Mouse (Mus musculus) MEL (cell line): ENCODE results near the gene Gm14443. TPM values are rescaled to one million over a fixed set of nuclear protein-coding genes. Genes with fewer than 3 reads are reported as not detected.
"Not testable (repeated sequence)": the region's sequence is repeated elsewhere in the genome, so short reads cannot be mapped to it uniquely, and the experiment has no call there.

Experiments used
- DNase-seq: peaks from one replicate; pipeline ENCODE4 v3.0.0; 2011; ENCODE audit warnings: low read depth, low spot score
- H3K27ac ChIP-seq: 2 replicates; pipeline ENCODE4 v1.5.1; 2012; ENCODE audit warnings: low read depth, mild to moderate bottlenecking, control low read depth, low read length, moderate library complexity; ENCODE audit not compliant: control insufficient read depth
- H3K27me3 ChIP-seq, 2 experiments: fragments of 150-350 bp in 1 of 2; sonication (generic) in 1 of 2; 2 replicates each; pipeline ENCODE4 v1.6.1; 2012; ENCODE audit warnings: low read length in 2 of 2, mild to moderate bottlenecking in 2 of 2, improper control_type of control experiment in 1 of 2, moderate library complexity in 1 of 2; ENCODE audit not compliant: insufficient read depth in 2 of 2, control insufficient read depth in 1 of 2
- H3K36me3 ChIP-seq, 2 experiments: 2 replicates each; pipeline ENCODE4 v1.6.1; 2012 to 2014; ENCODE audit warnings: low read length in 2 of 2, improper control_type of control experiment in 1 of 2, inconsistent platforms in 1 of 2, mild to moderate bottlenecking in 1 of 2; ENCODE audit not compliant: insufficient read depth in 2 of 2, control insufficient read depth in 1 of 2
- H3K4me1 ChIP-seq, 2 experiments: fragments of 150-350 bp in 1 of 2; sonication (generic) in 1 of 2; 2 replicates each; pipeline ENCODE4 v1.6.1; 2012; ENCODE audit warnings: low read length in 2 of 2, improper control_type of control experiment in 1 of 2, mild to moderate bottlenecking in 1 of 2; ENCODE audit not compliant: insufficient read depth in 2 of 2, control insufficient read depth in 1 of 2
- H3K4me3 ChIP-seq, 2 experiments: fragments of 150-350 bp in 1 of 2; sonication (generic) in 1 of 2; 2 replicates each; pipeline ENCODE4 v1.5.1; 2012; ENCODE audit warnings: low read depth in 2 of 2, low read length in 2 of 2, mild to moderate bottlenecking in 2 of 2, moderate library complexity in 2 of 2, control low read depth in 1 of 2, improper control_type of control experiment in 1 of 2; ENCODE audit not compliant: control insufficient read depth in 1 of 2, insufficient read depth in 1 of 2
- H3K79me2 ChIP-seq: 2 replicates; pipeline ENCODE4 v1.6.1; 2012; ENCODE audit warnings: mild to moderate bottlenecking, low read length, moderate library complexity; ENCODE audit not compliant: control insufficient read depth, poor library complexity, insufficient read depth
- H3K9ac ChIP-seq: 2 replicates; pipeline ENCODE4 v1.6.1; 2012; ENCODE audit warnings: low read depth, mild to moderate bottlenecking, control low read depth, low read length, moderate library complexity; ENCODE audit not compliant: control insufficient read depth, poor library complexity, severe bottlenecking
- H3K9me3 ChIP-seq: fragments of 150-350 bp; sonication (generic); replicated peaks from 2 replicates; pipeline ENCODE4 v1.6.1; 2012; ENCODE audit warnings: mild to moderate bottlenecking, low read length, improper control_type of control experiment, moderate library complexity; ENCODE audit not compliant: insufficient read depth
- CTCF ChIP-seq, 3 experiments: IDR thresholded peaks in 2 of 3; conservative IDR thresholded peaks in 1 of 3; 2 replicates each; pipeline ENCODE4 v1.5.1; 2011 to 2012; ENCODE audit warnings: low read length in 3 of 3, low read depth in 2 of 3, mild to moderate bottlenecking in 2 of 3, improper control_type of control experiment in 1 of 3, inconsistent platforms in 1 of 3, mixed read lengths in 1 of 3, moderate library complexity in 1 of 3; ENCODE audit not compliant: control insufficient read depth in 1 of 3, insufficient read depth in 1 of 3, poor library complexity in 1 of 3, severe bottlenecking in 1 of 3
- E2F4 ChIP-seq: IDR thresholded peaks from 2 replicates; pipeline ENCODE4 v1.6.1; 2011; ENCODE audit warnings: low read depth, low read length, improper control_type of control experiment, borderline replicate concordance
- ELF1 ChIP-seq: IDR thresholded peaks from 2 replicates; pipeline ENCODE4 v1.6.1; 2014; ENCODE audit warnings: low read depth, mild to moderate bottlenecking, inconsistent platforms, low read length, improper control_type of control experiment, moderate library complexity
- GATA1 ChIP-seq: IDR thresholded peaks from 2 replicates; pipeline ENCODE4 v1.6.1; 2011; ENCODE audit warnings: low read depth, low read length, improper control_type of control experiment
- JUND ChIP-seq: IDR thresholded peaks from 2 replicates; pipeline ENCODE4 v1.6.1; 2011; ENCODE audit warnings: low read depth, mild to moderate bottlenecking, improper control_type of control experiment, low read length
- KAT2A ChIP-seq: conservative IDR thresholded peaks from 2 replicates; pipeline ENCODE4 v1.6.1; 2012; ENCODE audit warnings: low read depth, low read length, improper control_type of control experiment, inconsistent platforms
- MYC ChIP-seq: IDR thresholded peaks from 2 replicates; pipeline ENCODE4 v1.6.1; 2011; ENCODE audit warnings: low read depth, mild to moderate bottlenecking, low read length, improper control_type of control experiment, moderate library complexity
- NELFE ChIP-seq: IDR thresholded peaks from 2 replicates; pipeline ENCODE4 v1.6.1; 2011; ENCODE audit warnings: low read depth, low read length, improper control_type of control experiment
- POLR2A ChIP-seq, 2 experiments: IDR thresholded peaks; 2 replicates each; pipeline ENCODE4 v1.6.1; 2011 to 2012; ENCODE audit warnings: low read length in 2 of 2, mild to moderate bottlenecking in 2 of 2, control low read depth in 1 of 2, improper control_type of control experiment in 1 of 2, low read depth in 1 of 2, moderate library complexity in 1 of 2; ENCODE audit not compliant: control insufficient read depth in 1 of 2, insufficient read depth in 1 of 2, poor library complexity in 1 of 2
- POLR2AphosphoS2 ChIP-seq: IDR thresholded peaks from 2 replicates; pipeline ENCODE4 v1.6.1; 2011; ENCODE audit warnings: low read length, improper control_type of control experiment
- POLR2AphosphoS5 ChIP-seq: IDR thresholded peaks from 2 replicates; pipeline ENCODE4 v1.6.1; 2012; ENCODE audit warnings: low read depth, borderline replicate concordance, mild to moderate bottlenecking, inconsistent platforms, low read length, moderate library complexity, mixed read lengths
- SIN3A ChIP-seq: IDR thresholded peaks from 2 replicates; pipeline ENCODE4 v1.6.1; 2012; ENCODE audit warnings: low read length, improper control_type of control experiment, inconsistent platforms
- TBP ChIP-seq: IDR thresholded peaks from 2 replicates; pipeline ENCODE4 v1.8.0; 2011; ENCODE audit warnings: low read depth, low read length, improper control_type of control experiment
- TCF12 ChIP-seq: IDR thresholded peaks from 2 replicates; pipeline ENCODE4 v1.6.1; 2014; ENCODE audit warnings: low read depth, mild to moderate bottlenecking, inconsistent platforms, low read length, improper control_type of control experiment, moderate library complexity
- UBTF ChIP-seq: IDR thresholded peaks from 2 replicates; pipeline ENCODE4 v1.6.1; 2012; ENCODE audit warnings: low read depth, mild to moderate bottlenecking, inconsistent platforms, low read length, improper control_type of control experiment, moderate library complexity, borderline replicate concordance; ENCODE audit not compliant: insufficient read depth
- ZC3H11A ChIP-seq: IDR thresholded peaks from 2 replicates; pipeline ENCODE4 v1.6.1; 2012; ENCODE audit warnings: low read depth, mild to moderate bottlenecking, inconsistent platforms, low read length, improper control_type of control experiment
- ZMIZ1 ChIP-seq: IDR thresholded peaks from 2 replicates; pipeline ENCODE4 v1.6.1; 2012; ENCODE audit warnings: low read depth, mild to moderate bottlenecking, inconsistent platforms, low read length, improper control_type of control experiment, moderate library complexity
- ZNF384 ChIP-seq: IDR thresholded peaks from 2 replicates; pipeline ENCODE4 v1.6.1; 2012; ENCODE audit warnings: low read depth, mild to moderate bottlenecking, inconsistent platforms, low read length, improper control_type of control experiment
- polyA plus RNA-seq, 2 experiments: library from polyadenylated mRNA; stranded (reverse) in 1 of 2; unstranded in 1 of 2; fragments of >175 nt in 1 of 2; fragments of >200 nt in 1 of 2; gene quantifications; 2 replicates each; pipeline versions ENCODE4 v1.2.1 to v1.2.4; 2012; ENCODE audit warnings: low replicate concordance in 2 of 2, low read depth in 1 of 2; ENCODE audit not compliant: insufficient read length in 2 of 2, insufficient read depth in 1 of 2, missing spikeins in 1 of 2
- total RNA-seq: library from RNA; depleted of rRNA; stranded (reverse); fragments of 300-350 nt; gene quantifications from 2 replicates; pipeline ENCODE4 v1.2.3, GENCODE M21; 2012; rRNA removed

Gene Gm14443
- total RNA-seq (0.29 and 0.62 TPM in 2 replicates), polyA plus RNA-seq (under 1 TPM in 1 of 2 experiments, not detected in 1; 0.17 TPM)

GRCm38 (mm10) chr2:175175401-175176180 is at the start of gene Gm14443:
Gene Gm14443 (minus strand): TSS chr2:175175871.
- H3K36me3 ChIP-seq, H3K9me3 ChIP-seq, H3K79me2 ChIP-seq, H3K27ac ChIP-seq, H3K27me3 ChIP-seq, H3K9ac ChIP-seq, H3K4me1 ChIP-seq: not testable (repeated sequence)
- peak within 1 kb of the TSS in 1 of 2 experiments; percentile 27; a peak in 2 of 4 replicates for H3K4me3 ChIP-seq
- DNase-seq = peak; percentile 9

GRCm38 (mm10) chr2:175206732-175207131 is 31.1 kb upstream of the Gm14443 start, which contains the start of gene Gm14391:
Gene Gm14391 (minus strand): TSS chr2:175206917.
- H3K9ac ChIP-seq, H3K27ac ChIP-seq, H3K36me3 ChIP-seq, H3K4me1 ChIP-seq, DNase-seq, H3K4me3 ChIP-seq, H3K27me3 ChIP-seq, H3K79me2 ChIP-seq, H3K9me3 ChIP-seq: not testable (repeated sequence)

GRCm38 (mm10) chr2:175179008-175179407 is 3.3 kb upstream of the Gm14443 start:
- not testable (repeated sequence) for H3K36me3 ChIP-seq, H3K27ac ChIP-seq, H3K79me2 ChIP-seq, DNase-seq, H3K4me3 ChIP-seq, H3K27me3 ChIP-seq, H3K4me1 ChIP-seq, H3K9ac ChIP-seq, H3K9me3 ChIP-seq

- Histone ChIP-seq H3K4me1 (no peaks in the 10 kb centered on the region), H3K9ac (no peak overlapping the region), H3K79me2 (no peaks in the 10 kb centered on the region), H3K4me3 (no peak overlapping the region), H3K27me3 (no peaks in the 10 kb centered on the region), H3K36me3 (no peaks in the 10 kb centered on the region), H3K9me3 (no peaks in the 10 kb centered on the region), H3K27ac (no peak overlapping the region)
- TF ChIP-seq ELF1 (no peak), POLR2A (IDR thresholded peaks at IDR 0.05; ENCODE audit: control insufficient read depth in 1 of 2, insufficient read depth in 1 of 2, low read depth in 1 of 2, low read length in 2 of 2, poor library complexity in 1 of 2) (no peak), ZNF384 (no peak), TCF12 (no peak), JUND (no peak), NELFE (no peak), CTCF (IDR thresholded peaks at IDR 0.05 in 2 of 3, conservative IDR thresholded peaks at IDR 0.05 in 1 of 3; ENCODE audit: control insufficient read depth in 1 of 3, insufficient read depth in 1 of 3, low read depth in 2 of 3, low read length in 3 of 3, poor library complexity in 1 of 3, severe bottlenecking in 1 of 3) (no peak), KAT2A (no peak), SIN3A (no peak), MYC (no peak), POLR2AphosphoS2 (no peak), E2F4 (no peak), POLR2AphosphoS5 (no peak), UBTF (no peak), TBP (no peak), ZC3H11A (no peak), ZMIZ1 (no peak), GATA1 (no peak)
- DNase-seq = no peak
These were observed 641 bp upstream of the Gm14443 start for GRCm38 (mm10) chr2:175176312-175176711.
